Mouse (Mus musculus) adrenal gland, adult (tissue): ENCODE measurements around the gene S100a1.

ENCODE experiments used
- DNase-seq, 2 experiments: peaks; one replicate each; pipeline ENCODE4 v3.0.0; 2022 to 2023; ENCODE audit warnings: low spot score in 1 of 2; ENCODE audit not compliant: inconsistent age in 2 of 2

The S100a1 gene

DNA sequence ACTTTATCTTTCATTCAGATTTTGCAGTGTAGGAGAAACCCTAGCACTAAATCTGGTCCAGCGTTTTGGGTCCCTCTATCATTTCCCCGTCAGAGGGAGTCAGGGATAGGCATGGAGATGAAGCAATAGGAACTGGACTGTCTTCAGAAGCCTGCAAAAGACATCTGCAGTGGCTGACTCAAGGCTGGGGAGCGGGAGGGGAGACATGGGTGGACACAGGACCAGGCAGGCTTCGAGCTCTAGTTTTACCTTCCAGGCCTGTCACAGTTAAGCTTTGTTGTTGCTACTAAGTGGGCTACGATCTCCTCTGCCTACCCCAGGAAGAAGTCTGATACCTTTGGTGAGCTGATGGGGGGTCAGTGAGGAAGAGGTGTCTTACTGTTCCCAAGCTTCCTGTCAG is 1.9 kb downstream of the S100a1 start:
- DNase-seq: no peak

DNA sequence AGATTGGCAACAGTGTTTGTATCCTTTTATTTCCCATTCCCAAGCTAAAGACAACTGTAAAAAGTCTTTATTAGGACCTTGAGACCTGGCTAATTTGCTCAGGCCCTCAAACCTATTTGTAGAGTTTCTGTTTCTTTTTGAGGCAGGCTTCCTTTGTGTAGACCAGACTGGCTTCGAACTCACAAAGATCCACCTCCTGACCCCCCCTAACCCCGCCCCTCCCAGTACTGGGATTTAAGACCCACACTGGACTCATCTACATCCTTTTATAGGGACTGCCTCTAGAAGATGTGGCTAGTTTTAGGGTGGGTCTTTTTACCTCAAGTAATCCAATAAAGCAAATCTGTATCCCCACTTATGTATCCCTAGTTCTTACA is 4.5 kb downstream of the S100a1 start:
- no peak for DNase-seq

DNA sequence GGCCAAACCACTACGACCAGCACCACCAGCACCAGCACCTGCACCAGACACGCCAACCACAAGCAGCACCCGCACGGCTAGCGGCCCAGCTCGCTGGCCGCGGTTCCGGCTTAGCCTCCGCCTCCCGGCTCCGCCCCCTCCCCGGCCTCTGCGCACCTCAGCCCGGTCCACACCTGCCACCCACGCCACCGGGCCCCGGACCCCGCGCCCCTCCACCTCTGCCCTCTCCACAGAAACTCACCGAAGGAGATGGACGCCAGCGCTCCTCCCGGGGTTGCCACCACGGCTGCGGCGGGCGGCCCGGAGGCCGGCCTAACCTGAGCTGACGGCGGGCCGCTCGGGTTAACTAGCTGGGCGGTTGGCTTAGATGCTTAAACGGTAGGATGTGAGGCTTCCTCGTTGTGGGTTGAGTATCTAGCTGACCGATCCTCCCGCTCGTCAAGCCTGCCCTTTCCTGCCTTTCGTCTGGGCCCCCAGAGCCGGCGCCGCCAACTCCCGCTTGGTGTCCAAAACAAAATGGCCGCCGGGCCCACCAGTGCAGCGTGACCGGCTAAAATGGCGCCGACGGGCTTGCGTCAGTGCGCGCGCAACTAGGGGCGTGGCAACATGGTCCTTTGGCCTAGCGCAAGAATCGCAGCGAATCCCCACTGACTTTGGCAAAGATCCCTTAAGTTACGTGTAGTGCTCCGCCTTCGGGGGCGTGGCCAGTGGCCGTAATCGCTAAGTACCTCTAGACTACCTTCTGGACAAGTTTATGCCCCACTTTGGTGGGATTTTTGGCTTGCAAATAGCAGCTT is 5.0 kb downstream of the S100a1 start, which contains the start of gene Chtop:
Gene Chtop (minus strand): TSS at position 549 of the 797 bp plus-strand sequence.
- peak; percentile 99 to 100 for DNase-seq

DNA sequence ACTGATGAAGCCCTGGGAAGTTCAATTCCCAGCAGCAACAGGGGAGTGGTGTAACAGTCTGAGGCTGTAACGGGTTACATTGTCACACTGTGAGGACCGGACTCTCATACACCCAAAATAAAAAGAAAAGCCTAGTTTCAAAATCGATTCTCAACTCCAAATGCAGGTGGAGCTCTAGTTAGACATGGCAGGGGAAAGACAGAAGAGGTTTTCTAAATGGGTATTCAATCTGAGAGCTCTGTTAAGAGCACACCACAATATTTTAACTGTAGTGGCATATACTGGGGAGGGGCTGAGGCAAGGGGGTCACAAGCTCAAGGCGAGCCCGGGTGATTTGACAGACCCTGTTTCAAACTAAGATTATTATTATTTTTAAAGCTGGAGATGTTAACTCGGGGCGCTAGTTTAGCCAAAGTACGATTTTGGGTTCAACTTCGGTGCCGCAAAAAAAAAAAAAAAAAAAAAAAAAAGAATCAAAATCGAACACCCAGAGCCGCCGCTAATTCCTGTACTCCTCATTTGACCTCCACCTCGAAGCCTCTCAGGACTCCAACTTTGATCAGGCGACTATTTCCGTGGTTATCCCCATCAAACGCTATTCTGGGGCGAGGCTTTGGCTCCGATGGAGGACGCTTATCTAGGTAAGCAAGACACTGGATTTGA is 5.8 kb downstream of the S100a1 start:
- DNase-seq: peak in 1 of 2 experiments; percentile 46

DNA sequence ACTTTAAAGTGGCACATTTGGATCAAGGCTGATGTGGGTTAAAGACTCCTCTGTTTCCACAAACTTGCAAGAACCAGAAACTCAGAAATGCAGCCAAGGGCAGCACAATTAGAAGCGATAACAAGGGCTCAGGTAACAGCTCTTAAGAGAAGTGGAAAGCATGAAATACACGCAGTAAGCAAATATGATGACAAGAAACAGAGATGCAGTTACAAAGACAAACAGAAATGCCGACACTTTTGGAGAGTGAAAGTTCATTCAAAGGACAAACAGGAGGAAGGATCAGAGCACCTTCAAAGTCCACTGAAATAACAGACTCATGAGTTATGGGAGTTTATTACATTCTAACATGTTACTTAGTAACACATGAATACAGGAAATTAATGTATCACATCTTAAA is 7.8 kb downstream of the S100a1 start:
- no peak for DNase-seq

DNA sequence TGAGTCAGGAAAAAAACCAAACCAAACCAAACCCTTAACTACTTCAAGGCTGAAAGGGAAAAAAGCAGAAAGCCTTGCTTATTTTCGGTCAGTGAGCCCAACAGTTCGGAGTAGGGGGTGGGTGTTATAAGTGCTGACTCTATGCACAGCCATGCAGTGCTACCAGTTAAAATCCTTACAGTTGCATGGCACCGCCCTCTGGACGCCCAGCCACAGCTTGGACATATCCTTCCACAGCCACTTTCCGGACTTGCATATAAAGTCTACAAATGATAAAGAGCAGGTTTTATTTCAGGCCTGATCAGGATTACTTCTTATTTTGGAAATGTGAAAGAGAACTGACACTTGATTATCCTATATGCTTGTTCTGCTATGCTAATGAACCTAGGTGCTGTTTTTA is 9.0 kb downstream of the S100a1 start:
- no peak for DNase-seq

DNA sequence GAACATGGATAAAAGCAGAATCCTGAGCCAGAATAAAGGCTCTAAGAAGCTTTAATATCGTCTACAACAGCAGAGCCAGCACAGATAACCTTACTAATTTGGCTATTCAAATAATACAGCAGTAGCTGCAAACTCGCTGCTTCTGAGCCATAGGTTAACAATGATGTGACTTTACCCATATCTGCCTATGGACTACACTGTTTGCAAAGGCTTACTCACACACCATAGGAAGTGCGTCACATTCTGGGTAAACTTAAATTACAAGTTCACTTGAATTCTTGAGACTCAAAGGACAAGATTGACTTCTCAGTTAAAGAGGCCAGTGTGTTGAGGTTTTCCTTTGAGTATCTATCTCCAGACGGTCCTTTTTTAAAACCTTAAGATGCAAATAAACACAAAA is 10.7 kb downstream of the S100a1 start:
- no peak for DNase-seq

DNA sequence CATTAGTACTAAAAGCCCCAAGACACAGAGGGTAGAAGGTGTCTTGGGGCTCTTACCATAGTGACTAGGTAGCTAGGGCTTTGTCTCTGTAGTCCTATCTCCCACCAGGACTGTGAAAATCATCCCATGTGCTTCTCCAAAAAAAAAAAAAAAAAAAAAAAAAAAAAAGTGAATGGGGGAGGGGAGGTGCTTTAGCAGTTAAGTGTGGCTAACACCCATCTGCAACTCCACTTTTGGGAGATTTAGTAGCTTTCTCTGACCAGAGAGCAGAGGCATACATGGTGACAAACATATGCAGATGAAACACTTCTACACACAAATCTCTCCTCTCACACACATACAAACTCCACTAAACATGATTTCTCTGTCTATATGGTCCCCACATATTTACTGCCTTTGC is 16.6 kb downstream of the S100a1 start:
- DNase-seq: no peak

DNA sequence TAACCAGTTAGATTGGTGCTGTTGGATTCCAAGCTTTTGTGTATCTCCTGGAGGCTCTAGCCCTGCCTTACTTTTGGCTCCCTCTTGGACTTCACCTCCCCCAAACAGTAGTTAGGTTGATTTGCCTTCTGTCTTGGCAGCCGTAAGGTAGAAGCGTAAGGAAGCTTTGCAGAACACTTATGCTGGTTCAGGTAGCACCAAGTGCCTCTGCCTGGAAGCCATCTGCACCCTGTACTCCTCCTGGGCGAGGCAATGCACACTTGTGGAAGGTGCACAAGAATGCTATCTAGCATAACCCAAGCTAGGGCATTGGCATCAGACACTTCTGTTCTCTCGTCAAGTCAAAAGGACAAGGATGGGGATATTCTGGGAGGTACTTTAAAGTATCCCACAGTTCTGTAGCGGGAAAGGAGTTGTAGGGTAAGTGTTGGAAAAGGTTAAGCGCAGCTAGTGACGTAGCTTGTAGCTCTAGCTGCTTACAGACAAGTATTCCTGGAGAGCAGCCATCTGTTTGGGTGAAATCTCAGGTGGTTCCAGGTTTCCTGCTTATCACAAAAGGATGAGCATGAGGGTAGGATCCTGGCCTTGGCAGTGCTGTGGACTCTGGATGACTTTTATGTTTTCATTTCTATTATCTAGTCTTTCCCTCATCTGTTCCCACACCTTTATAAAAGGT is 18.2 kb downstream of the S100a1 start:
- DNase-seq: no peak

DNA sequence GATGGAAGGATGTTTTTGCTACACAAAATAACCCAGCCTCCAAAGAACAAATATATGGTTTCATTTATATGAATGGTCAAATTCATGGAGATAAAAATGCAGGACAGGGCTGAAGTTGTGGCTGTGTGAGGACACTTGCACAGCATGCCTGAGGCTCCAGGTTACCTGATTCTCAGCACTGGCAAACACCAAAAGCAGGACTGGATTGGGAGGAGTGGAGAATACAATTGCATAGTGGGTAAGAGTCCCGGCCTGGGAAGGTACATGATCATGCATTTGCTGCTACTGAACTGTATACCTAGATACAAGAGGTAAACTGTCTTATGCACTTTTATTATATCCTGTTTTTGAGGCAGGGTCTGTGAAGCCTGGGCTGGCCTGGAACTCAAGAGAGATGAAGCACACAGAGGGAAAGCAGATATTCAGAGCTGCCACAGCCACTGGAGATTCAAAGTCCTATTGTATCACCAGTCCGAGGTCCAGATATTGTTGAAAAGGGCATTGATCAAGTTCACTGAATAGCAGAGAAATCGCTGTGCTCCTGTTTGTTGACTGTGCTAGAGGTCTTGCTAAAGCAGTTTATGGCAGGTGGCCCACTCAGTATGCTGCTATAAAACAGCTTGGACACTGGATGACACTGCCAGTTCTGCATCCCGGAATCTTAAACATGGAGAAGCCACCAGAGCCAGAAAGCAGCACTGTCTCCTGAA is 20.2 kb downstream of the S100a1 start:
- DNase-seq: no peak

DNA sequence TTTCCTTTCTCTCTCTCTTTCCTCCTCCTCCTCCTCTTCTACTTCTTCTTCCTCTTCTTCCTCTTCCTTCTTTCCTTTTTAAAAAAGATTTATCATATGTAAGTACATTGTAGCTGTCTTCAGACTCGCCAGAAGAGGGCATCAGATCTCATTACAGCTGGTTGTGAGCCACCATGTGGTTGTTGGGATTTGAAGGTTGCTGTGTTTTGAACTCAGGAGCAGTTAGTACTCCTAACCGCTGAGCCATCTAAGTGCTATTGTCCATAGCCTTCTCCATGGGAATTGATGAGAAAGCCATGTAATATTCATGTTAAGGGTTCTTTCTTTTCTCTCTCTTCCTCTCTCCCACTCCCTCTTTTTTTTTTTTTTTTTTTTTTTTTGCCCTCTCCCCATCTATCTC is 22.8 kb downstream of the S100a1 start:
- peak in 1 of 2 experiments; percentile 76 for DNase-seq

DNA sequence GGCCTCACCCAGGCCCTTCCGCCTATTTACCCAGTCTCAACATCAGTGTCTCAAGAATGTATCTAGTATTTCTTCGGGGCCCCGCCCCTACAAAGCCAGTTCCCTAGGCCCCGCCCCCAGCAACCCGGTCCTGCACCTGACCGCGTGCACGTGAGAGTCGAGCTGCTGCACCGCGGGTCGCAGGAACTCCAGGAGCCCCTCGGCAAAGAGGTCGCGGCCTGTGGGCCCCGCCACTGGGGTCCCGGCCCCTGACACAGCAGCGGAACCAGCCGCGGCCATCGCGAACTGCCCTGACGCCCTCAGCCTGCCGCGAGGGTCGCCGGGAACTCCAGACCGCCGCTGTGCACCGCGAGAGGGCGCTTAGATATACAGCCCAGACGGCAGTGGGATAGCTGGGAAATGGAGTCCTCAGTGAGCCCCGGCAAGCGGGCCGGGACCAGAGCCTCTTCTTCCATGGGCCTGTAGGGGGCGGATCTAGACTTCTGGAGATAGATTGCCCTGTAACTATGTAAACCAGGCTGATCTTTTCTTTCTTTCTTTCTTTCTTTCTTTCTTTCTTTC is 23.4 kb downstream of the S100a1 start, which contains the start of gene Snapin:
Gene Snapin (minus strand): TSS at position 338 of the 561 bp plus-strand sequence.
- peak; percentile 96 to 99 for DNase-seq

DNA sequence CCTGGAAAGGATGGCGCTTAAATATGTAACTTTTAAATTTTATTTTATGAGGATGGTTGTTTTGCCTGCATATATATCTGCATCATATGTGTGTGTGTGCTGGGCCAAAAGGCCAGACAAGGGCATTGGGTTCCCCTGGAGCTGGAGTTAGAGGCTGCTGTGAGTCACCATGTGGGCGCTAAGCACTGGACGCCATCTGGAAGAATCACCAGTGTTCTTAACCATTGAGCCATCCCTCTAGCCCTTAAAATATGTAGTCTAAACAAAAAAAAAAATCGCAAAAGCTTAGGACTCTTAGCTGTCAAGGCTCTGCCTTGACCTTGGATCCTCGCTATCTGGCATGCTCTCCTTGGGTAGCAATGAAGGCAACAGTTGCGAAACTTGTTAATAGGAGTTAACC is 25.6 kb downstream of the S100a1 start:
- DNase-seq: no peak

DNA sequence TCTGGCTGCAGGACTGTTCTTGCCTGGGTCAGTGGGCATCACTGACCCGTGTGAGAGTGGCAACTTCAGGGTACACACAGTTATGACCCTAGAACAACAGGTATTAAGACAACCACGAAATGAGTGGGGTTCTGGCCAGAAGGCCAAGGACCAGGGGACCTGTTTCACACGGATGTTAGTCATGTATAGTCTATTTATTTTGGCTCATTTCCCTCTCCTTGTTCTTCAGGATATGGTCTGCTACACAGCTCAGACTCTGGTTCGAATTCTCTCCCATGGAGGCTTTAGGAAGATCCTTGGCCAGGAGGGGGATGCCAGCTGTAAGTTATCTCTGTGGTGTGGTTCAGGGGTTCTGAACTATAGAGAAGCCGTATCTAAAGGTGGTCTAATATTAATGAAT is 27.2 kb downstream of the S100a1 start:
- DNase-seq: no peak

DNA sequence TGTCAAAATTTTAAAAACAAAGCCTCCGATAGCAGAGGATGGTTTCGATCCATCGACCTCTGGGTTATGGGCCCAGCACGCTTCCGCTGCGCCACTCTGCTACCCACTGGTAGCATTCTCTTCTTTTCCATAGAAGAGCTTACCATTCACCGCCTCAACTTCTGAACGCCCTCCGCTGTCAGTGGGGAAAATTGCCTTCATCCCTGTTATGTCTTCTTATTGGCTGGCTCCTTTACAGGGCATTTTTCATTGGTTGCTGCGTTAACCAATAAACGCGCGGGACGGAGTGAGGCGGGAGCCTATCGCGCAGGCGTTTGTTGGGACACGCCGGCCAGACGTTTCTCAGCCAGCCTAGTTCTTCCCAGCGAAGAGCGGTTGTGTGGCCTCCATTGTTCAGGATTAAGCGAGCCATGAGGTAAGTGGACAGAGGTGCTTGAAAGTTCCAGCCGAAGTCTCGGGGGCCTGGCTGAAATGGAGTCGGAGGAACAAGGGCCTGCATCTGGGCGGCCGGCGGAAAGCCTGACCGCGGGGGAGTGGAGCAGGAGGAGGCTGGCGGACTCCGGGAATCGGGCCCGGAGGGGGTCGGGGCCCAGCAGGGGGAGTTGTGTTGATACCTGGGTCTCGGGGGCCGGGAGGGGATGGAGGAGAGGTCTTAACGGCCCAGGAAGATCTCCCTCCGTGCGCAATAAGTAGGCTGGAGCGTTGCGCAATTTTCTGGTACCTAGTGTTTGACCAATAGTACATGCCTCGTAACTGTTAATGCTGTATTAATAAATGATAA is 38.2 kb downstream of the S100a1 start, which contains the start of gene Ilf2:
Gene Ilf2 (plus strand): TSS at position 296 of the 781 bp plus-strand sequence.
- peak; percentile 96 to 98 for DNase-seq

DNA sequence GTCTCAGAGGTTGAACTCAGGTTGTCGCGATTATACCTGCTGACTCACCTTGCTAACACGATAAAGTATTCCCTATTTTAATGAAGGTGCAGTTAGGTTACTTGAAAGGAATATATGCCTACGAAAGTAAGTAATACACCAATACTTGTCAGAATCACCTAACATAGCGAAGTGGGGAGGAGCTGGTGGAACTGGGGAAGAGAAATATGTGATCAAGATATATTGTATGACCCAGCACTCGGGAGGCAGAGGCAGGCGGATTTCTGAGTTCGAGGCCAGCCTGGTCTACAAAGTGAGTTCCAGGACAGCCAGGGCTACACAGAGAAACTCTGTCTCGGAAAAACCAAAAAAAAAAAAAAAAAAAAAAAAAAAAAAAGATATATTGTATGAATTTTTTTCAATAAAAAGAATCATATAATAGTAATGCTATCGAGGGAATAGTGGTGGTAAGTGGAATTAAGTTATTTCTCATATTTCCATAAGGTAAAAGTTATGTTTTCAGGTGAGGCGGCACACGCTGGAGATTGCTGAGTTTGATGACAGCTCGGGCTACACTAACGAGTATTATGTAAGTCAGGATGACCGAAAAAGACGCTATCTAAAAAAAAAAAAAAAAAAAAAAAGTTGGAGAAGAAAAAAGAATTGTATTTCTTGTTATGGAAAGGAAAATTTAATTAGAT is 38.9 kb downstream of the S100a1 start:
- no peak for DNase-seq

DNA sequence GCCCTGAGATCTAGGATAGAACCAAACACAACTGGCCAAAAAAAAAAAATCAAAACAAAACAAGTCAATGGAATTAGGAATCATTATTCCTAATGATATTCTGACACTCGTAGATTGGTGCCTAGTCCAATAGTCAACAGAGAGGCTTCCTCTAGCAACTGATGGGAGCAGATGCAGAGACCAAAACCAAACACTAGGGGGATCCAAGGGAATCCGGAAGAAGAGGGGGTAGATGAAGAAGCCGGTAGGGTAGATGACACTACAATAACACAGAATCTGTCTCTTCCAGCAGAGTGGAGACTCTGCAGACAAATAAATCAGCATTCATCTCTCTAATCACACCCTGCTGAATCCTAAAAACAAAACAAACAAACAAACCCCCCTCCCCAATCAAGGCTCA is 42.0 kb downstream of the S100a1 start:
- peak in 1 of 2 experiments; percentile 90 for DNase-seq

DNA sequence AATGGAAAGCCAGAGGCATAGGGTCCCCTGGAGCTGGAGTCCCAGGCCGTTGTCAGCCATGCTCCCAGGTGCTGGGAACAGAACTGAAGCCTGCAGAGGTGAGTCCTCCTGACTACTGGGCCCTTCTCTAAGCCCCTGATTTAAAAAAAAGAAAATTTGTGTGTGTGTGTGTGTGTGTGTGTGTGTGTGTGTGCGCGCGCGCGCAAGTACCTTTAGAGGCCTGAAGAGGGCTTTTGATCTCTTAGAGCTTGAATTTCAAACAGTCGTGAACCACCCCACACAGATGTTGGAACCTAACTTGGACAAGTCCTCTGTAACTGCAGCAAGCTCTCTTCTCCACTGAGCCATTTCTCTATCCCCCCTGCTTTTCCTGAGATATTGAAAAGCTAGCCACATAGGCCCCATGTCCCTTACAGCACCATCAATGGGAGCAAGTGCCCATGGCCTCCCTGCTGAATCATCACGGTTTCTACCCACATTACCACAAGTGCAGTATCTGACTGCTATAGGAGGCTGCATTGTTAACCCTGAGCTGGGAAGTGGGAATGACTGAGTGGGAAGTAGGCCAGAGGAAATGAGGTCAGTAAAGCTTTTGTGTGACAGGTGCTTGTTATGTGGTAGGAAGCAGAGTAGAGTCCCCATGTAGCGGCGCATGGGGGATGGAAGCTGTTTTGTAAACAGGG is 46.4 kb downstream of the S100a1 start:
- peak in 1 of 2 experiments; percentile 36 for DNase-seq

DNA sequence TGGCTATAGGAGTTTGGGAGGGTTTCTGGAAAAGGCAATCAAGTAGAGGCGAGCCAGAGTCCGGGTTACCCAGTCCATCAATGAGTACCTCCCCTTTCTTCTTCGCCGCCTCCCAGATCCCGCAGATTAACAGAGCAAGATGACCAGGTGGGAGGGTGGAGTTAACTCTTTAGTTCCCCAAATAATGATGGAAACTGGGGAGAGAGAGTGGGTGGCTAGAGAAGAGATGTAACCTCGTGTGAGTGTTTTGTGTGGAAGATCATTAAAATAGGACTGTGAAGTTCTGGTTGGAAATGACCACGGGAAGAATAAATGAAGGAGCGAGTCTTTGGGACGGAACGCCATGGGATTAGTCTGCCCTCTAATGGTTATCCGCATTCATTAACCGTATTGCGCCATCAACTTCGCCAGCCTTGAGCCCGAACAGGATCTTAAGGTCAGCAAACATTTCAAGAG is 47.9 kb downstream of the S100a1 start:
- peak; percentile 83 to 96 for DNase-seq
